In genomic region chr1:79449943-79450342, GRCm38 (mm10) we compare ENCODE assay signal across 11 mouse cellular contexts. TPM values are rescaled to one million over a fixed set of nuclear protein-coding genes. Genes with fewer than 3 reads are reported as not detected.
A peak's percentile ranks its signal among the peaks of the same experiment; 100 is the strongest.
DNase-seq lines count a peak whose midpoint lies in the region; ATAC-seq lines count a peak whose summit lies in the region.
"Had no signal": no experiment of that assay in that cellular context is flagged by ENCODE, and none has a peak within 500 bp of the region (broad histone marks: within the 10 kb centered on the region; RNA-seq: fewer than 3 reads in every experiment).

No protein-coding gene starts in this region.

- ATAC-seq in neural tube, embryonic 11.5 days (ENCODE audit: insufficient read depth, low FRiP score, low TSS enrichment) = no peak
- no peak for ATAC-seq in limb, embryonic 13.5 days (ENCODE audit: low FRiP score, low read depth)
- no peak for ATAC-seq in megakaryocyte-erythroid progenitor cell, adult 5-6 weeks (replicated peaks; ENCODE audit: low FRiP score, low TSS enrichment, poor library complexity, severe bottlenecking)
- ATAC-seq: Patski had no signal

- H3K9ac ChIP-seq in neural tube, embryonic 11.5 days (ENCODE audit: low read length) = no peak overlapping the region
- H3K9ac ChIP-seq in limb, embryonic 13.5 days = no peak overlapping the region

- peak overlapping the region; percentile 47 for H3K4me3 ChIP-seq in heart, embryonic 10.5 days
- H3K4me3 ChIP-seq in neural tube, embryonic 11.5 days (ENCODE audit: low read depth, low read length) = no peak overlapping the region; the same call in 1 of the 2 replicates
- H3K4me3 ChIP-seq in limb, embryonic 13.5 days = no peak overlapping the region
- H3K4me3 ChIP-seq: erythroblast, embryonic 14.5 days had no signal

- H3K9me3 ChIP-seq in heart, embryonic 10.5 days = no peaks in the 10 kb centered on the region
- no peaks in the 10 kb centered on the region for H3K9me3 ChIP-seq in neural tube, embryonic 11.5 days (ENCODE audit: control insufficient read depth, low read length)
- H3K9me3 ChIP-seq in limb, embryonic 13.5 days = no peaks in the 10 kb centered on the region

- no peaks in the 10 kb centered on the region; the same call in 1 of the 2 replicates for H3K4me1 ChIP-seq in heart, embryonic 10.5 days
- H3K4me1 ChIP-seq in neural tube, embryonic 11.5 days (ENCODE audit: control insufficient read depth, insufficient read depth, low read length) = no peaks in the 10 kb centered on the region
- no peaks in the 10 kb centered on the region for H3K4me1 ChIP-seq in limb, embryonic 13.5 days

- WGBS in heart, embryonic 10.5 days = 17% methylated on average over 6 of the region's 6 CpGs
- WGBS in neural tube, embryonic 11.5 days = 27% methylated on average over 6 of the region's 6 CpGs
- WGBS in limb, embryonic 13.5 days = 23% methylated on average over 6 of the region's 6 CpGs

- H3K36me3 ChIP-seq in heart, embryonic 10.5 days = no peaks in the 10 kb centered on the region
- H3K36me3 ChIP-seq in neural tube, embryonic 11.5 days (ENCODE audit: control insufficient read depth, insufficient read depth, low read length) = no peaks in the 10 kb centered on the region
- H3K36me3 ChIP-seq in limb, embryonic 13.5 days = no peaks in the 10 kb centered on the region

- peak overlapping the region; percentile 29 for H3K4me2 ChIP-seq in neural tube, embryonic 11.5 days (ENCODE audit: low read depth)
- peak overlapping the region; percentile 41 for H3K4me2 ChIP-seq in limb, embryonic 13.5 days (replicated peaks)

- H3K27ac ChIP-seq in heart, embryonic 10.5 days = no peak overlapping the region
- H3K27ac ChIP-seq in neural tube, embryonic 11.5 days (ENCODE audit: low read depth, low read length) = no peak overlapping the region
- no peak overlapping the region for H3K27ac ChIP-seq in limb, embryonic 13.5 days

- no peaks in the 10 kb centered on the region for H3K27me3 ChIP-seq in heart, embryonic 10.5 days (ENCODE audit: insufficient read depth, poor library complexity, severe bottlenecking)
- H3K27me3 ChIP-seq in neural tube, embryonic 11.5 days (ENCODE audit: control insufficient read depth, insufficient read depth, low read length) = no peaks in the 10 kb centered on the region
- H3K27me3 ChIP-seq in limb, embryonic 13.5 days = peaks cover 15% of the 10 kb centered on the region
- H3K27me3 ChIP-seq: Patski had no signal

- DNase-seq in heart, embryonic 10.5 days (ENCODE audit: low spot score) = no peak
- DNase-seq in heart, adult 11 months = no peak
- no peak for DNase-seq in neural tube, embryonic 11.5 days (ENCODE audit: low spot score)
- DNase-seq in neural tube, embryonic 10.5 days (ENCODE audit: extremely low spot score, low spot score) = no peak
- no peak for DNase-seq in adipocyte (ENCODE audit: low spot score)
- DNase-seq in natural killer cell, adult 2 months (ENCODE audit: low spot score in 2 of 2) = no peak
- DNase-seq: lung, postnatal 14 days had no signal

RNA-seq across cellular contexts. Expression of gene Scg2, which starts 10.0 kb away (rescaled TPM):
- polyA plus RNA-seq in heart, embryonic 10.5 days (2016; fragmentation: Nextera tagmentation; extraction: Ambion mirVana) = 0.20 TPM in 2 replicates
- 13.7 and 14.1 TPM in 2 replicates for polyA plus RNA-seq in neural tube, embryonic 11.5 days (2014; fragmentation: Nextera tagmentation; extraction: Ambion mirVana)
- 0.47 and 1.0 TPM in 2 replicates for polyA plus RNA-seq in limb, embryonic 13.5 days (2015; fragmentation: Nextera tagmentation; extraction: Ambion mirVana)
- not detected in 2 replicates for total RNA-seq in megakaryocyte-erythroid progenitor cell, adult 5-6 weeks (2014; fragmentation: Nextera tagmentation)
- total RNA-seq in megakaryocyte-erythroid progenitor cell, adult 5-6 weeks (2017) = not detected in 2 replicates
- polyA plus RNA-seq: erythroblast, embryonic 14.5 days had no signal
